Mouse (Mus musculus) Muller cell, postnatal 12 days (primary cell): ENCODE data around the gene Cacna1c.

Experiments
- DNase-seq: peaks from one replicate; pipeline ENCODE4 v3.0.0-alpha.2; 2015; ENCODE audit errors: inconsistent ontology term

Cacna1c gene

GRCm38 (mm10) chr6:118810834-118811233, 385.4 kb downstream of the Cacna1c start:
- DNase-seq, result peak; percentile 16

GRCm38 (mm10) chr6:118805139-118805538, 391.1 kb downstream of the Cacna1c start:
- no peak for DNase-seq

- peak; percentile 21 for DNase-seq
Observed at GRCm38 (mm10) chr6:118802286-118802685, 393.9 kb downstream of the Cacna1c start.

- no peak for DNase-seq
Observed at GRCm38 (mm10) chr6:118796393-118796792, 399.8 kb downstream of the Cacna1c start.

- no peak for DNase-seq
Observed at GRCm38 (mm10) chr6:118795716-118796115, 400.5 kb downstream of the Cacna1c start.

GRCm38 (mm10) chr6:118791921-118792368, 404.3 kb downstream of the Cacna1c start:
- DNase-seq, result peak; percentile 93

GRCm38 (mm10) chr6:118787933-118788332, 408.3 kb downstream of the Cacna1c start:
- DNase-seq, result no peak

GRCm38 (mm10) chr6:118780280-118780679, 415.9 kb downstream of the Cacna1c start:
- DNase-seq, result peak; percentile 10

GRCm38 (mm10) chr6:118779201-118779600, 417.0 kb downstream of the Cacna1c start:
- DNase-seq, result no peak

GRCm38 (mm10) chr6:118777457-118777856, 418.8 kb downstream of the Cacna1c start:
- DNase-seq, result no peak

GRCm38 (mm10) chr6:118776459-118776858, 419.8 kb downstream of the Cacna1c start:
- DNase-seq, result no peak

- no peak for DNase-seq
Observed at GRCm38 (mm10) chr6:118772581-118772980, 423.6 kb downstream of the Cacna1c start.

GRCm38 (mm10) chr6:118771121-118771520, 425.1 kb downstream of the Cacna1c start:
- no peak for DNase-seq

GRCm38 (mm10) chr6:118770396-118770795, 425.8 kb downstream of the Cacna1c start:
- DNase-seq, result no peak

GRCm38 (mm10) chr6:118769792-118770191, 426.4 kb downstream of the Cacna1c start:
- DNase-seq, result no peak

- no peak for DNase-seq
Observed at GRCm38 (mm10) chr6:118767698-118768097, 428.5 kb downstream of the Cacna1c start.

- peak; percentile 36 for DNase-seq
Observed at GRCm38 (mm10) chr6:118765261-118765660, 431.0 kb downstream of the Cacna1c start.

GRCm38 (mm10) chr6:118759015-118759414, 437.2 kb downstream of the Cacna1c start:
- no peak for DNase-seq

GRCm38 (mm10) chr6:118758290-118758907, 437.8 kb downstream of the Cacna1c start:
- no peak for DNase-seq

- DNase-seq, result no peak
Observed at GRCm38 (mm10) chr6:118757533-118758289, 438.5 kb downstream of the Cacna1c start.

GRCm38 (mm10) chr6:118756511-118756910, 439.7 kb downstream of the Cacna1c start:
- DNase-seq, result no peak

GRCm38 (mm10) chr6:118755768-118756167, 440.4 kb downstream of the Cacna1c start:
- DNase-seq, result no peak

GRCm38 (mm10) chr6:118754439-118754838, 441.8 kb downstream of the Cacna1c start:
- peak; percentile 35 for DNase-seq
